Mouse (Mus musculus) bone marrow macrophage, adult 2 months (primary cell): ENCODE results near the gene Ncapd2. TPM values are rescaled to one million over a fixed set of nuclear protein-coding genes. Genes with fewer than 3 reads are reported as not detected.
"Not testable (repeated sequence)": the region's sequence is repeated elsewhere in the genome, so short reads cannot be mapped to it uniquely, and the experiment has no call there.

Experiments used
- H3K27ac ChIP-seq: 2 replicates; pipeline ENCODE4 v1.5.1; 2012; ENCODE audit warnings: low read depth, low read length; ENCODE audit not compliant: insufficient read depth
- H3K4me1 ChIP-seq: 2 replicates; pipeline ENCODE4 v1.6.1; 2012; ENCODE audit warnings: low read length; ENCODE audit not compliant: control insufficient read depth, insufficient read depth
- H3K4me3 ChIP-seq: 2 replicates; pipeline ENCODE4 v1.5.1; 2012; ENCODE audit warnings: mild to moderate bottlenecking, low read length, moderate library complexity; ENCODE audit not compliant: insufficient read depth
- CTCF ChIP-seq: IDR thresholded peaks from 2 replicates; pipeline ENCODE4 v1.5.1; 2012; ENCODE audit warnings: low read depth, mild to moderate bottlenecking, low read length, moderate library complexity
- POLR2A ChIP-seq: IDR thresholded peaks from 2 replicates; pipeline ENCODE4 v1.6.1; 2012; ENCODE audit warnings: mild to moderate bottlenecking, low read depth, low read length, borderline replicate concordance
- polyA plus RNA-seq: library from polyadenylated mRNA; stranded (reverse); fragments of >200 nt; gene quantifications from 2 replicates; pipeline ENCODE4 v1.2.4, GENCODE M21; 2012; ENCODE audit not compliant: missing spikeins, insufficient read depth, insufficient read length

Gene Ncapd2
- polyA plus RNA-seq, 1 experiment, result 83.1 TPM

GRCm38 (mm10) chr6:125166051-125166751 lies 25.3 kb downstream of the Ncapd2 start, which contains the start of gene Gapdh:
Gapdh (minus strand) TSS chr6:125166467.
- H3K4me1 ChIP-seq, result peaks cover 12% of the 10 kb centered on the region
- peak within 1 kb of the TSS; percentile 85 for H3K27ac ChIP-seq
- TF ChIP-seq POLR2A (no peak), CTCF (no peak)
- H3K4me3 ChIP-seq, result peak within 1 kb of the TSS; percentile 92

GRCm38 (mm10) chr6:125165328-125165891 lies 26.1 kb downstream of the Ncapd2 start:
- Histone ChIP-seq H3K27ac (peak overlapping the region; percentile 85), H3K4me3 (peak overlapping the region; percentile 92), H3K4me1 (peaks cover 12% of the 10 kb centered on the region)
- no peak for TF ChIP-seq CTCF
- peak; percentile 94; the same call in 1 of the 2 replicates for TF ChIP-seq POLR2A

GRCm38 (mm10) chr6:125164672-125165327 lies 26.7 kb downstream of the Ncapd2 start:
- H3K27ac ChIP-seq, result peak overlapping the region; percentile 85
- no peak for TF ChIP-seq POLR2A
- TF ChIP-seq CTCF, result no peak
- H3K4me1 ChIP-seq, result peaks cover 12% of the 10 kb centered on the region
- H3K4me3 ChIP-seq, result peak overlapping the region; percentile 92

GRCm38 (mm10) chr6:125163801-125164657 lies 27.5 kb downstream of the Ncapd2 start:
- Histone ChIP-seq H3K27ac (peak overlapping the region; percentile 85), H3K4me1 (peaks cover 12% of the 10 kb centered on the region), H3K4me3 (peak overlapping the region; percentile 92)
- no peak for TF ChIP-seq POLR2A
- no peak for TF ChIP-seq CTCF

GRCm38 (mm10) chr6:125162615-125163305 lies 28.7 kb downstream of the Ncapd2 start:
- H3K27ac ChIP-seq, H3K4me1 ChIP-seq: not testable (repeated sequence)
- peak overlapping the region; percentile 19 for H3K4me3 ChIP-seq

- H3K4me3 ChIP-seq, H3K4me1 ChIP-seq, H3K27ac ChIP-seq: not testable (repeated sequence)
- TF ChIP-seq CTCF, result 0 out of 2 replicates have a peak, but pooled peaks have one; percentile 4
Measured at GRCm38 (mm10) chr6:125161971-125162370, 29.5 kb downstream of the Ncapd2 start.

- Histone ChIP-seq H3K4me3 (no peak overlapping the region), H3K27ac (no peak overlapping the region), H3K4me1 (peaks cover 3% of the 10 kb centered on the region)
- TF ChIP-seq CTCF (no peak), POLR2A (no peak)
Measured at GRCm38 (mm10) chr6:125160854-125161760, 30.4 kb downstream of the Ncapd2 start.

GRCm38 (mm10) chr6:125160558-125160853 lies 31.0 kb downstream of the Ncapd2 start:
- H3K4me3 ChIP-seq, result no peak overlapping the region
- no peak overlapping the region for H3K27ac ChIP-seq
- peaks cover 3% of the 10 kb centered on the region for H3K4me1 ChIP-seq
- TF ChIP-seq POLR2A (no peak), CTCF (no peak)
